Mouse (Mus musculus): ENCODE measurements around the gene Ccdc152. TPM values are rescaled to one million over a fixed set of nuclear protein-coding genes. Genes with fewer than 3 reads are reported as not detected.

The Ccdc152 gene
- polyA plus RNA-seq (2017; shearing (Covaris generic)): 0.92 TPM

DNA sequence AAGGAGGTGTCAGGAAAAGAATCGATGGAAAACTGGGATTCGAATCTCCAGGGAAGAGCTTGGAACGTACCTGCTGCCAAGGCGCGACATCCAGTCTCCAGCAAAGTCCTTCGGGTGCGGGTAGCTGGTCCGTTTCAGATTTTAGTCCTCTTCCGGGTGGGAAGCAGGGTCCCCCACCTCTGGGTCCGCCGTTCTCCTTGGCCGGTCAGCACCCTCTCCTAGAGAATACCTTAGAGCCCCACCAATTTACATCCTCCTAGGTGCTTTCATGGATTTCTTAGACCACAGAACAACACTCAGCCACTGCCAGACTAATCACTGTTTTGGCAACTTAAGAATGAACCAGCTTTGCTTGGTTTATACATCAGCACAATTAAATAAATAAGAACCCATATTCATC is at the start of gene Ccdc152:
Gene Ccdc152 (minus strand): TSS at position 101 of the 400 bp plus-strand sequence.

GRCm38 (mm10) chr15:3268247-3268646 is 35.1 kb downstream of the Ccdc152 start, which contains the start of gene Selenop:
Gene Selenop (plus strand): TSS chr15:3268547.

Other genes with a start within 250 kb of the Ccdc152 start
- gene Selenop, start 35.0 kb downstream of the Ccdc152 start, polyA plus RNA-seq (2017; shearing (Covaris generic)): 216 TPM